Mouse (Mus musculus): ENCODE measurements around the gene Raf1. TPM values are rescaled to one million over a fixed set of nuclear protein-coding genes. Genes with fewer than 3 reads are reported as not detected.
A peak's percentile ranks its signal among the peaks of the same experiment; 100 is the strongest.

Gene Raf1
- polyA plus RNA-seq, 1 experiment from 2014 or later: 32.8 TPM

DNA sequence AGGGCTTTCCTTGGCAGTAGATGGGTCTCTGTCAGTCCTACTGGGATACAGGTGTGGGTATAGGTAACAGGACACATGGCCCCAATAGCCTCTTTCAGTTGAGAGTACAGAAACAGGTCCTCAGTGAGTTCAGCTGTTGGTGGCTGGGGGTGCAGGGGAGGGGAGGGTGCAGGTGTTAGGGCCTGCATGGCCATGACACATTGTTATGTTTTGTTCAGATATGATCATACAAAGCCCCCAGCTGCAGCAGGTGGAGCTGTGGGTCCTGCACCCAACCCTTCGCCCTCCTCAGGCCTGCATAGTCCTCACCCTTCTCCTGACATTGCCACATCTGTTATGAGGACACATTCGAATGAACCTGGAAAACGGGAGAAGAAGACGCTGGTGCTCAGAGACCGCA, 66.1 kb downstream of the Raf1 start:
- peaks cover 60% of the 10 kb centered on the region for H3K36me3 ChIP-seq
- H3K4me1 ChIP-seq (replicated peaks): peaks cover 6% of the 10 kb centered on the region; the same call in 1 of the 2 replicates
- DNase-seq (no peak), ATAC-seq (ENCODE audit: low read depth) (no peak)
- 79% methylated on average over 5 of the region's 5 CpGs for whole genome bisulfite sequencing (ENCODE audit: insufficient replicate concordance)
- H3K4me3 ChIP-seq (replicated peaks): no peak overlapping the region
- no peaks in the 10 kb centered on the region for H3K9me3 ChIP-seq (replicated peaks)
- H3K27me3 ChIP-seq: no peaks in the 10 kb centered on the region
- H3K4me2 ChIP-seq: no peak overlapping the region
- H3K9ac ChIP-seq: no peak overlapping the region
- no peak overlapping the region for H3K27ac ChIP-seq

DNA sequence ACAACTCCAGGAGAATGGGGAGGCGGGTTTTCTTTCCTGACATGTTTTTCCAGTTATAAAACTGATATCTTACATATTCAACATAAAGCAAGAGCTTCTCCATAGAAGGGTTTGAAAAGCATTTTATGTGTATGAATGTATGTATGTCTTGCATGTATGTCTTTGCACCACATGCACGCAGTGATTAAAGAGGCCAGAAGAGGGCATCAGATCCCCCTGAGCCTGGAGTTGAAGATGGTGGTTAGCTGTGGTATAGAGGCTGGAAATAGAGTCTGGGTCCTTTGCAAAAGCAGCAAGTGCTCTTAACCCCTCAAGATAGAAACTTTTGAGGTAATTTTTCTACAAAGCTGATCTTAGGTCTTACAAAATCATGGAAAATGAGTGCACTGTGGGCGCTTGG, 67.3 kb downstream of the Raf1 start:
- Histone ChIP-seq H3K9ac (no peak overlapping the region), H3K4me2 (no peak overlapping the region), H3K9me3 (replicated peaks) (no peaks in the 10 kb centered on the region), H3K27ac (no peak overlapping the region), H3K4me1 (replicated peaks) (peaks cover 6% of the 10 kb centered on the region; the same call in 1 of the 2 replicates), H3K36me3 (peaks cover 48% of the 10 kb centered on the region), H3K4me3 (replicated peaks) (no peak overlapping the region), H3K27me3 (no peaks in the 10 kb centered on the region)
- no peak for DNase-seq
- ATAC-seq (ENCODE audit: low read depth): no peak
- WGBS (ENCODE audit: insufficient replicate concordance): 52% methylated on average over 3 of the region's 3 CpGs

DNA sequence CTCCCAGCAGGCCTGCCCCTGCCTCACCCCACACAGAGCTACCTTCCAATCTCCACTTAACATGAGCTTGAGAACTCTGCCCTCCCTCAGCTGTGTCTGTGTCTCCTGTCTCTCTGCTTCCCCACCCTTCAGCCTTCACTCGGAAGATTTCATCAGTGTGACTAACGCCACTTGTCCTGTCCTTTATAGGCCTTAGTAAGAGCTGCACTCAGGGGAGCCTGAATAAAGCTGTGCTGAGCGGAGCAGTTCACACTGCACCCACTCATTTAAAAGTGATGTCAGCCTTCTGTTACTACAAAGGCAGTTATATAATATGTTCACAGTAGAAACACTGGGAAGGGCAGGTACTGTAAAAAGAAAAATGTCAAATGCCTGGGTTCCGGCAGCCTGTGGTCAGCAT, 69.0 kb downstream of the Raf1 start:
- 67% methylated on average over 4 of the region's 4 CpGs for WGBS (ENCODE audit: insufficient replicate concordance)
- H3K27me3 ChIP-seq: no peaks in the 10 kb centered on the region
- H3K27ac ChIP-seq: no peak overlapping the region
- ATAC-seq (ENCODE audit: low read depth): no peak
- DNase-seq: no peak
- H3K9ac ChIP-seq: no peak overlapping the region
- H3K4me2 ChIP-seq: no peak overlapping the region
- H3K4me3 ChIP-seq (replicated peaks): no peak overlapping the region
- no peaks in the 10 kb centered on the region for H3K9me3 ChIP-seq (replicated peaks)
- peaks cover 34% of the 10 kb centered on the region for H3K36me3 ChIP-seq
- H3K4me1 ChIP-seq (replicated peaks): peaks cover 17% of the 10 kb centered on the region

DNA sequence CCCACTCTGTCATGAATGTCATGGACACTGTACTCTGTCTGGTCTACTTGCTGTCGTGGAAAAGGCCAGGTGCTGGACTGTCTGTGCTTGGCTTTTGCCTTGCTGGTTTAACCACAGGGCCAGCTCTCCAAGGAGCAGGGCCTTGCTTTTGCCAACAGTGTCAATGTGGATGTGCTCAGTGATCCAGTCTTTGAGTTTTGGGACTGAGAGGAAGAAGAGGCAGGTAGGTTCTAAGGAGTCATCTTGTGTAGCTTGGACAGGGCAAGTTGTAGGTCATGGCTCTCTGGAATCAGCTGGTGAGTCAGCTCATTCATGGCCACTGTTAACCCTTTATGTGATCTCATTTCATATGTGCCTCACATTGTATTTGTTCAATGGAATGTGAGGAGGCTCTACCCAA, 70.0 kb downstream of the Raf1 start:
- no peak overlapping the region for H3K4me3 ChIP-seq (replicated peaks)
- DNase-seq (no peak), ATAC-seq (ENCODE audit: low read depth) (no peak)
- H3K9ac ChIP-seq: no peak overlapping the region
- H3K27ac ChIP-seq: no peak overlapping the region
- H3K4me2 ChIP-seq: no peak overlapping the region
- peaks cover 19% of the 10 kb centered on the region for H3K4me1 ChIP-seq (replicated peaks)
- peaks cover 24% of the 10 kb centered on the region for H3K36me3 ChIP-seq
- H3K27me3 ChIP-seq: no peaks in the 10 kb centered on the region
- WGBS (ENCODE audit: insufficient replicate concordance): 68% methylated on average over 1 of the region's 1 CpGs
- H3K9me3 ChIP-seq (replicated peaks): no peaks in the 10 kb centered on the region

DNA sequence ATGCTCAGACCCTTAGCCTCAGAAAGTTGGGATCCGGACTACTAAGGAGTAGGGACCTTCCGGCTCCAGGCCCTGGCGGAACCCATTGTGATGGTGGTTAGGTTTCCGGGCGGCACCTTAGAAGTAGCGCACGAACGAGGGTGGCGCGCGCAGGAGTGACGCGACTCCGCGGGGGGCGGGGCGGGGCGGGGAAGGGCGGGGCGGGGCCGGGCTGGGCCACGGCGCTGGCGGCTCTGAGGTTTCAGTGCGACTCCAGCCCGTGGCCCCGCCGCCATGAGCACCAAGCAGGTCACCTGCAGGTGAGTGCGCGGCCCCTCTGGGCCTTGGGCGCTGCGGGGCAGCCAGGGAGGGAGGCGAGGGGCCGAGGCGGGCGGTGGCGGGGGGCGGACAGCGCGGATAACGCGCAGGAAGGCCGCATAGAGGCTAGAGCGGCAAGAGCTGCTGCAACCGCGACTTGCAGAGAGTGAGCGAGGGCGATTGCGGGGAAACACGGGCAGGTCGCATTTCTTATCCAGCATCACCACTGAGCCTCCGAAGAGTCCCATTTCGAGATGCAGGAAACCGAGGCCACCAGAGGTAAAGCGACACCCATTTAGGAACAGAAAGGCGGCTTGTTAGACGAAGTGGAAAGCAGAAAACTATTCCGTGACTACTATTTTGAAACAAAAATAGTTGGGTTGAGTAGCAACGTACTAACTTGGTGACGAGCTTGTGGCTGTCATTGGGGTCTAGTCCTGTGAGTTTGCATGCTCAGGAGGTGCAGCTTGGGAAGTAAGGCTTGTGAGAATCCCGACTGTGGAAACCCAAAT, 74.5 kb downstream of the Raf1 start, which contains the start of gene Mkrn2:
Gene Mkrn2, plus strand, starts transcription at position 188 of the 809 bp plus-strand sequence.
- H3K36me3 ChIP-seq: peaks cover 4% of the 10 kb centered on the region; the same call in 1 of the 2 replicates
- ATAC-seq (ENCODE audit: low read depth) (peak; percentile 94), DNase-seq (peak; percentile 72)
- peak within 1 kb of the TSS; percentile 83 for H3K27ac ChIP-seq
- H3K27me3 ChIP-seq: no peaks in the 10 kb centered on the region
- peak within 1 kb of the TSS; percentile 86 for H3K9ac ChIP-seq
- under 1% methylated on average over 61 of the region's 61 CpGs for WGBS (ENCODE audit: insufficient replicate concordance)
- no peaks in the 10 kb centered on the region for H3K9me3 ChIP-seq (replicated peaks)
- H3K4me1 ChIP-seq (replicated peaks): peaks cover 13% of the 10 kb centered on the region
- H3K4me3 ChIP-seq (replicated peaks): peak within 1 kb of the TSS; percentile 88
- H3K4me2 ChIP-seq: peak within 1 kb of the TSS; percentile 74

DNA sequence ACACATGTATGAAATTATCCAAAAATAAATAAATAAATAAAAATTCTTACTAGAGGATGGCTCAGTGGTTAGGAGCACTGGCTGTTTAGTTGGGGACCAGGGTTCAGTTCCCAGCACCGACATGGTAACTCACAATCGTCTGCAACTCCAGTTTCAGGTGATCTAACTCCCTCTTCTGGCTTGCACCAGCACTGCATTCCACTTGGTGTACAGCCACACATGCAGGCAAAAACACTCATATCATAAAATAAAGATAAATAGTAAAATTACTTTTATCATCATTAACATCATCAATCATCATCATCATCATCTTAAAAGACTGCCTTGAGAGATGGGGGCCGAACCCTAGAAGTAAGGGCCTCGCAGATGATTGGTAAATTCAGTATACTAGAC, 75.1 kb downstream of the Raf1 start:
- 59% methylated on average over 4 of the region's 4 CpGs for WGBS (ENCODE audit: insufficient replicate concordance)
- ATAC-seq (ENCODE audit: low read depth) (no peak), DNase-seq (no peak)
- no peaks in the 10 kb centered on the region for H3K27me3 ChIP-seq
- H3K27ac ChIP-seq: no peak overlapping the region
- H3K4me2 ChIP-seq: peak overlapping the region; percentile 74
- H3K4me1 ChIP-seq (replicated peaks): peaks cover 13% of the 10 kb centered on the region
- peak overlapping the region; percentile 88 for H3K4me3 ChIP-seq (replicated peaks)
- peaks cover 2% of the 10 kb centered on the region; the same call in 1 of the 2 replicates for H3K36me3 ChIP-seq
- H3K9me3 ChIP-seq (replicated peaks): no peaks in the 10 kb centered on the region
- H3K9ac ChIP-seq: no peak overlapping the region

DNA sequence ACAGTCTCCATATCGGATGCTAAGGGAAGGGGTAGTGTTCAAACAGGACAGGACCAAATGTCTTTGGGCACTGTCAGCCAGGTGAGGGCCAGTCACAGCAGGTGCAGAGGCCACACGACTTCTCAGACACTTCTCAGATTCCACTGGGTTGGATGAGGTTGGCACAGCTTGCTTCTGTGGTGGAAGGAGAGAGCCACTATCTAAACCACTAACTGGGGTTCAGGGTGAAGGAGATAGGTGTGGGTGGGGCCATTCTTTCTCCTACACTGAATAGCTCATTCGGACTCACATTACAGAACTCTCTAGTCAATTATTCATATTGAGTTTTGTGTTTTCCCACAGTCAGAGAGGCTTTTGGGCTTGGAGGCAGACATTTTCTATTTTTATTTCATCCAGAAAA, 80.8 kb downstream of the Raf1 start:
- WGBS (ENCODE audit: insufficient replicate concordance): 44% methylated on average over 3 of the region's 3 CpGs
- Histone ChIP-seq H3K36me3 (no peaks in the 10 kb centered on the region), H3K27me3 (no peaks in the 10 kb centered on the region), H3K9me3 (replicated peaks) (no peaks in the 10 kb centered on the region), H3K4me2 (no peak overlapping the region), H3K9ac (no peak overlapping the region), H3K4me1 (replicated peaks) (0 out of 2 replicates have a peak, but pooled peaks cover 4% of the 10 kb centered on the region), H3K27ac (no peak overlapping the region), H3K4me3 (replicated peaks) (no peak overlapping the region)
- DNase-seq: no peak
- no peak for ATAC-seq (ENCODE audit: low read depth)

DNA sequence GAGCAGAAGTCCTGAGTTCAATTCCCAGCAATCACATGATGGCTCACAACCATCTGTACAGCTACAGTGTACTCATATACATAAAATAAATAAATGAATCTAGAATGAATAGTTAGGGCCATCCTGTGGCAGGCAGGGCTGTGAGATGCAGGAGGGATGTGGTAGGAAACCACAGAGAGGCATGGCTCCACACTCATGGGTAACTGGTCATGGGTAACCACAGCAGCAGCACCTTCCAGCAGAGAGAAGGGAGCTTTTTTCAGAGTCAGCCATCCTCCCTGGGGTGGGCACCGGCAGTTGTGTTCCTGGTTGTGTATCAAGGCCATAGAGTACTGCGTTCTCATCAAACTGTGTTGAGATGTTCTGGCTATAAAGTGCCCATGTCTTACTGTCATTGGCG, 82.0 kb downstream of the Raf1 start:
- Histone ChIP-seq H3K4me1 (replicated peaks) (0 out of 2 replicates have a peak, but pooled peaks cover 4% of the 10 kb centered on the region), H3K27me3 (no peaks in the 10 kb centered on the region), H3K4me3 (replicated peaks) (no peak overlapping the region), H3K9me3 (replicated peaks) (no peaks in the 10 kb centered on the region), H3K27ac (no peak overlapping the region), H3K9ac (no peak overlapping the region), H3K36me3 (no peaks in the 10 kb centered on the region), H3K4me2 (no peak overlapping the region)
- DNase-seq: no peak
- 32% methylated on average over 3 of the region's 3 CpGs for WGBS (ENCODE audit: insufficient replicate concordance)
- ATAC-seq (ENCODE audit: low read depth): no peak

DNA sequence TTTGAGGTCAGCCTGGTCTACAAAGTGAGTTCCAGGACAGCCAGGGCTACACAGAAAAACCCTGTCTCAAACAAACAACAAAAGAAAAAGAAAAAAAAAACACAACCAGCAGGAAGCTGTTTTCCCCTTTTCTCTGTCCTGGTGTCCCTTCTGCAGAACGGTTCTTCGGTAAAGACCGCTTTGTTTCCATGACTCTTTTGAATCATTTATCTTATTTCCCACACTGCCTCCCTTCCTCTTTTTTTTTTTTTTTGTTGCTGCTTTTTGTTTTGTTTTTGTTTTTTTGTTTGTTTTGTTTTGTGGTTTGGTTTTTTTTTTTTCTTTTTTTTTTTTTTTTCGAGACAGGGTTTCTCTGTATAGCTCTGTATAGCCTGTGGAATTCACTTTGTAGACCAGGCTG, 83.2 kb downstream of the Raf1 start:
- no peaks in the 10 kb centered on the region for H3K36me3 ChIP-seq
- H3K4me3 ChIP-seq (replicated peaks): no peak overlapping the region
- H3K9ac ChIP-seq: no peak overlapping the region
- no peak overlapping the region for H3K4me2 ChIP-seq
- no peaks in the 10 kb centered on the region for H3K27me3 ChIP-seq
- no peak overlapping the region for H3K27ac ChIP-seq
- WGBS (ENCODE audit: insufficient replicate concordance): 41% methylated on average over 4 of the region's 4 CpGs
- no peak for DNase-seq
- ATAC-seq (ENCODE audit: low read depth): no peak
- H3K4me1 ChIP-seq (replicated peaks): 0 out of 2 replicates have a peak, but pooled peaks cover 4% of the 10 kb centered on the region
- no peaks in the 10 kb centered on the region for H3K9me3 ChIP-seq (replicated peaks)

DNA sequence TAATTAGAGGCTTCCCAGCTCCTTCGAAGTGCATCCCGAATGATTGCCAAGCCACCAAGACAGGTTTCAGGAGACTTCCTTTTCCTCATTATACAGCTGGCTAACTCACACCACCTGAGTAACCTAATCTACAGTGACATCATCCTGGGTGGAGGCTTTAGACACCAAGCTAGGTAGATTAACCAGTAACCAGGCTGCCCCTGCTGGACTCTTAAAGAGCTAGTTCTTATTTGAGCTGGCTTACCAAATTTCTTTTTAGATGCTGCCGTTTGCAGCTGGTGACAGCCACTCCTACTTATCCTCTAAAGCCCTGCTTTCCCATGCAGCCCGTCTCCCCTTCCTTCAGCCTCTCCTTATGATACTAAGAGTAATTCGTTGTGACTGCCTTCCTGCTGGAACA, 84.0 kb downstream of the Raf1 start, which contains the start of gene Mkrn2os:
Gene Mkrn2os, minus strand, starts transcription at position 119 of the 400 bp plus-strand sequence.
- Histone ChIP-seq H3K9ac (peak within 1 kb of the TSS; percentile 31; the same call in 1 of the 2 replicates), H3K27ac (no peak within 1 kb of the TSS), H3K27me3 (no peaks in the 10 kb centered on the region), H3K9me3 (replicated peaks) (no peaks in the 10 kb centered on the region), H3K4me1 (replicated peaks) (0 out of 2 replicates have a peak, but pooled peaks cover 4% of the 10 kb centered on the region), H3K36me3 (no peaks in the 10 kb centered on the region), H3K4me3 (replicated peaks) (peak within 1 kb of the TSS; percentile 28), H3K4me2 (peak within 1 kb of the TSS; percentile 39)
- ATAC-seq (ENCODE audit: low read depth) (peak; percentile 64), DNase-seq (no peak)
- 54% methylated on average over 5 of the region's 5 CpGs for WGBS (ENCODE audit: insufficient replicate concordance)

DNA sequence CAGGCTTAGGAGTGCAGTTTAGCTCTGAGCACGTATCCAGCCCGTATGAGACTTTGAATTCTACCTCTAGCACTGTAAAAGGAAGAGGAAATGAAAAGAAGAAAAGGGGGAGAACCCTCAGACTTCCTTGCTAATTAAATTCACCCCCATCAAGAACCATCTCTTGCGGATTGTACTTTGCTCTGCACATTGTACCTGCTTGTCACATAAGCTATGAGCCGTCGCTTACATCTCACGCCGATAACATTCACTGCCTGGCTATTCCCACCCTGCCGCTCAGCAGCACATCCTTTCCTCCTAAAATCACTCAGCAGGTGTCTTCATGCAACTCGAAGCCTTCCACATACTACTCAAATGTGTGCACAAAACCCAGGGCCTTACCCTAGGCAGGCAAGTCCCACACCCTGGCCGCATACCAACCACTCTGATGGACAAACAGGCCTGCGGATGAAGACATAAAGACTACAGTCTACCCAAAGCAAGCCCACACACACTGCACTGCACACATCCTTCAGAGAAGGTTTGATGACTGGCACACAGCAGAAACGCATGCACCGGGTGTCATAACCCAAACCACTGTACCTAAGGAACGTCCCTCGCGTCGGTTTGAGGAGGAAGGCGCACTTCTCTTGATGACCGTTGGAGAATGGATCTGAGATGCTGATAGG, 84.6 kb downstream of the Raf1 start:
- peak overlapping the region; percentile 39 for H3K4me2 ChIP-seq
- no peaks in the 10 kb centered on the region for H3K27me3 ChIP-seq
- peak overlapping the region; percentile 28 for H3K4me3 ChIP-seq (replicated peaks)
- H3K9me3 ChIP-seq (replicated peaks): no peaks in the 10 kb centered on the region
- peak overlapping the region; percentile 31; the same call in 1 of the 2 replicates for H3K9ac ChIP-seq
- WGBS (ENCODE audit: insufficient replicate concordance): 74% methylated on average over 19 of the region's 19 CpGs
- no peak overlapping the region for H3K27ac ChIP-seq
- no peaks in the 10 kb centered on the region for H3K36me3 ChIP-seq
- no peak for DNase-seq
- H3K4me1 ChIP-seq (replicated peaks): 0 out of 2 replicates have a peak, but pooled peaks cover 4% of the 10 kb centered on the region
- 0 out of 2 replicates have a peak, but pooled peaks have one; percentile 36 for ATAC-seq (ENCODE audit: low read depth)
